Mouse (Mus musculus): ENCODE measurements around the gene Pnma5.

Pnma5 gene

GRCm38 (mm10) chrX:72986841-72987519, 49.9 kb downstream of the Pnma5 start, which contains the start of gene Zfp185:
Gene Zfp185, plus strand, starts transcription at chrX:72987339.
- in situ Hi-C loops (cut with MboI, MseI): no loop called here

GRCm38 (mm10) chrX:72985607-72986006, 51.3 kb downstream of the Pnma5 start:
- in situ Hi-C loops (cut with MboI, MseI): no loop called here
